Mouse (Mus musculus) ES-Bruce4 (cell line): ENCODE results near the gene Itgam.
"Not testable (repeated sequence)": the region's sequence is repeated elsewhere in the genome, so short reads cannot be mapped to it uniquely, and the experiment has no call there.

Experiments used
- CTCF ChIP-seq: IDR thresholded peaks from one replicate; pipeline ENCODE4 v1.8.1; 2011; ENCODE audit warnings: low read depth, low read length
- EP300 ChIP-seq: IDR thresholded peaks from 2 replicates; pipeline ENCODE4 v1.6.1; 2011; ENCODE audit warnings: low read depth, low read length; ENCODE audit not compliant: insufficient read depth
- POLR2A ChIP-seq: IDR thresholded peaks from one replicate; pipeline ENCODE4 v1.8.1; 2011; ENCODE audit warnings: low read length; ENCODE audit not compliant: insufficient read depth

GRCm38 (mm10) chr7:128042161-128042820, 20.1 kb upstream of the Itgam start:
- not testable (repeated sequence) for TF ChIP-seq POLR2A, CTCF, EP300
